Mouse (Mus musculus): Measurements from ENCODE around the gene Stx11. TPM values are rescaled to one million over a fixed set of nuclear protein-coding genes. Genes with fewer than 3 reads are reported as not detected.
A peak's percentile ranks its signal among the peaks of the same experiment; 100 is the strongest.

Gene Stx11
- total and polyA plus RNA-seq, 3 experiments = 13.3 to 40.0 (median 28.4) TPM

GRCm38 (mm10) chr10:12949299-12949698 is 14.8 kb downstream of the Stx11 start:
- Histone ChIP-seq H3K4me3 (ENCODE audit: low read depth, low read length) (peak overlapping the region; percentile 55; the same call in 1 of the 2 replicates), H3K4me1 (ENCODE audit: insufficient read depth, low read depth, low read length) (peaks cover 52% of the 10 kb centered on the region), H3K9me3 (replicated peaks) (no peaks in the 10 kb centered on the region), H3K27me3 (ENCODE audit: insufficient read depth, low read length) (no peaks in the 10 kb centered on the region), H3K36me3 (replicated peaks) (peaks cover 39% of the 10 kb centered on the region)
- no peak for TF ChIP-seq TAL1 (conservative IDR thresholded peaks at IDR 0.05; ENCODE audit: low read depth, low read length)
- TF ChIP-seq GATA1 (IDR thresholded peaks at IDR 0.05; ENCODE audit: borderline replicate concordance, low read length) = no peak
- TF ChIP-seq CTCF (IDR thresholded peaks at IDR 0.05; ENCODE audit: low read depth, low read length) = no peak
- ATAC-seq (ENCODE audit: extremely low read depth, insufficient number of reproducible peaks, low FRiP score, poor library complexity, severe bottlenecking) = no peak
- no peak for DNase-seq (ENCODE audit: low spot score)

- H3K4me1 ChIP-seq (ENCODE audit: insufficient read depth, low read depth, low read length) = peaks cover 44% of the 10 kb centered on the region
- no peak overlapping the region for H3K4me3 ChIP-seq (ENCODE audit: low read depth, low read length)
- H3K36me3 ChIP-seq (replicated peaks) = peaks cover 51% of the 10 kb centered on the region
- ATAC-seq (ENCODE audit: extremely low read depth, insufficient number of reproducible peaks, low FRiP score, poor library complexity, severe bottlenecking) (no peak), DNase-seq (ENCODE audit: low spot score) (no peak)
- no peaks in the 10 kb centered on the region for H3K9me3 ChIP-seq (replicated peaks)
- TF ChIP-seq CTCF (IDR thresholded peaks at IDR 0.05; ENCODE audit: low read depth, low read length) (no peak), GATA1 (IDR thresholded peaks at IDR 0.05; ENCODE audit: borderline replicate concordance, low read length) (no peak), TAL1 (conservative IDR thresholded peaks at IDR 0.05; ENCODE audit: low read depth, low read length) (no peak), GATA2 (IDR thresholded peaks at IDR 0.05; ENCODE audit: borderline replicate concordance, low read depth, low read length) (no peak), POLR2AphosphoS5 (IDR thresholded peaks at IDR 0.05; ENCODE audit: insufficient replicate concordance, low read depth, low read length) (no peak)
- H3K27me3 ChIP-seq (ENCODE audit: insufficient read depth, low read length) = no peaks in the 10 kb centered on the region
Observed at GRCm38 (mm10) chr10:12947606-12948005, 16.5 kb downstream of the Stx11 start.

- H3K36me3 ChIP-seq (replicated peaks) = peaks cover 64% of the 10 kb centered on the region
- ATAC-seq (ENCODE audit: extremely low read depth, insufficient number of reproducible peaks, low FRiP score, poor library complexity, severe bottlenecking) (no peak), DNase-seq (ENCODE audit: low spot score) (no peak)
- TF ChIP-seq GATA1 (IDR thresholded peaks at IDR 0.05; ENCODE audit: borderline replicate concordance, low read length) = no peak
- TF ChIP-seq TAL1 (conservative IDR thresholded peaks at IDR 0.05; ENCODE audit: low read depth, low read length) = no peak
- TF ChIP-seq POLR2AphosphoS5 (IDR thresholded peaks at IDR 0.05; ENCODE audit: insufficient replicate concordance, low read depth, low read length) = no peak
- no peak for TF ChIP-seq CTCF (IDR thresholded peaks at IDR 0.05; ENCODE audit: low read depth, low read length)
- TF ChIP-seq GATA2 (IDR thresholded peaks at IDR 0.05; ENCODE audit: borderline replicate concordance, low read depth, low read length) = no peak
- peaks cover 6% of the 10 kb centered on the region; the same call in 1 of the 2 replicates for H3K9me3 ChIP-seq (replicated peaks)
- no peak overlapping the region for H3K4me3 ChIP-seq (ENCODE audit: low read depth, low read length)
- no peaks in the 10 kb centered on the region for H3K27me3 ChIP-seq (ENCODE audit: insufficient read depth, low read length)
- peaks cover 2% of the 10 kb centered on the region for H3K4me1 ChIP-seq (ENCODE audit: insufficient read depth, low read depth, low read length)
Observed at GRCm38 (mm10) chr10:12941018-12941761, 22.9 kb downstream of the Stx11 start.

GRCm38 (mm10) chr10:12938763-12939162 is 25.3 kb downstream of the Stx11 start:
- Histone ChIP-seq H3K36me3 (replicated peaks) (peaks cover 50% of the 10 kb centered on the region), H3K27me3 (ENCODE audit: insufficient read depth, low read length) (no peaks in the 10 kb centered on the region), H3K4me3 (ENCODE audit: low read depth, low read length) (no peak overlapping the region), H3K4me1 (ENCODE audit: insufficient read depth, low read depth, low read length) (peaks cover 10% of the 10 kb centered on the region), H3K9me3 (replicated peaks) (peaks cover 6% of the 10 kb centered on the region; the same call in 1 of the 2 replicates)
- DNase-seq (ENCODE audit: low spot score) (no peak), ATAC-seq (ENCODE audit: extremely low read depth, insufficient number of reproducible peaks, low FRiP score, poor library complexity, severe bottlenecking) (no peak)
- TF ChIP-seq POLR2AphosphoS5 (IDR thresholded peaks at IDR 0.05; ENCODE audit: insufficient replicate concordance, low read depth, low read length) (no peak), GATA2 (IDR thresholded peaks at IDR 0.05; ENCODE audit: borderline replicate concordance, low read depth, low read length) (no peak), CTCF (IDR thresholded peaks at IDR 0.05; ENCODE audit: low read depth, low read length) (no peak), TAL1 (conservative IDR thresholded peaks at IDR 0.05; ENCODE audit: low read depth, low read length) (no peak), GATA1 (IDR thresholded peaks at IDR 0.05; ENCODE audit: borderline replicate concordance, low read length) (no peak)

GRCm38 (mm10) chr10:12936079-12936478 is 28.0 kb downstream of the Stx11 start:
- Histone ChIP-seq H3K36me3 (replicated peaks) (peaks cover 26% of the 10 kb centered on the region), H3K4me1 (ENCODE audit: insufficient read depth, low read depth, low read length) (peaks cover 28% of the 10 kb centered on the region), H3K9me3 (replicated peaks) (no peaks in the 10 kb centered on the region), H3K4me3 (ENCODE audit: low read depth, low read length) (no peak overlapping the region), H3K27me3 (ENCODE audit: insufficient read depth, low read length) (no peaks in the 10 kb centered on the region)
- DNase-seq (ENCODE audit: low spot score) = no peak
- no peak for ATAC-seq (ENCODE audit: extremely low read depth, insufficient number of reproducible peaks, low FRiP score, poor library complexity, severe bottlenecking)
- no peak for TF ChIP-seq GATA2 (IDR thresholded peaks at IDR 0.05; ENCODE audit: borderline replicate concordance, low read depth, low read length)
- TF ChIP-seq CTCF (IDR thresholded peaks at IDR 0.05; ENCODE audit: low read depth, low read length) = no peak
- TF ChIP-seq POLR2AphosphoS5 (IDR thresholded peaks at IDR 0.05; ENCODE audit: insufficient replicate concordance, low read depth, low read length) = no peak
- no peak for TF ChIP-seq GATA1 (IDR thresholded peaks at IDR 0.05; ENCODE audit: borderline replicate concordance, low read length)
- no peak for TF ChIP-seq TAL1 (conservative IDR thresholded peaks at IDR 0.05; ENCODE audit: low read depth, low read length)

- no peaks in the 10 kb centered on the region for H3K27me3 ChIP-seq (ENCODE audit: insufficient read depth, low read length)
- peaks cover 21% of the 10 kb centered on the region for H3K36me3 ChIP-seq (replicated peaks)
- ATAC-seq (ENCODE audit: extremely low read depth, insufficient number of reproducible peaks, low FRiP score, poor library complexity, severe bottlenecking) = no peak
- no peak overlapping the region for H3K4me3 ChIP-seq (ENCODE audit: low read depth, low read length)
- H3K4me1 ChIP-seq (ENCODE audit: insufficient read depth, low read depth, low read length) = peaks cover 33% of the 10 kb centered on the region
- TF ChIP-seq POLR2AphosphoS5 (IDR thresholded peaks at IDR 0.05; ENCODE audit: insufficient replicate concordance, low read depth, low read length) = no peak
- TF ChIP-seq GATA1 (IDR thresholded peaks at IDR 0.05; ENCODE audit: borderline replicate concordance, low read length) = no peak
- no peak for TF ChIP-seq GATA2 (IDR thresholded peaks at IDR 0.05; ENCODE audit: borderline replicate concordance, low read depth, low read length)
- no peak for TF ChIP-seq TAL1 (conservative IDR thresholded peaks at IDR 0.05; ENCODE audit: low read depth, low read length)
- TF ChIP-seq CTCF (IDR thresholded peaks at IDR 0.05; ENCODE audit: low read depth, low read length) = no peak
- no peaks in the 10 kb centered on the region for H3K9me3 ChIP-seq (replicated peaks)
- no peak for DNase-seq (ENCODE audit: low spot score)
Observed at GRCm38 (mm10) chr10:12935575-12935974, 28.5 kb downstream of the Stx11 start.

Measured in G1E (cell line).